Mouse (Mus musculus) thymus, adult 2 months (tissue): ENCODE data around the gene Ptges3. TPM values are rescaled to one million over a fixed set of nuclear protein-coding genes. Genes with fewer than 3 reads are reported as not detected.

ENCODE experiments used
- DNase-seq: peaks from one replicate; pipeline ENCODE4 v3.0.0; 2021
- H3K27ac ChIP-seq: fragments of 200-500 bp; 2 replicates; pipeline ENCODE4 v1.5.1; 2012; ENCODE audit warnings: low read length, control low read depth; ENCODE audit not compliant: control insufficient read depth, insufficient read depth
- H3K27me3 ChIP-seq: fragments of 200-500 bp; 2 replicates; pipeline ENCODE4 v1.6.1; 2012; ENCODE audit warnings: mild to moderate bottlenecking, low read length, moderate library complexity, mixed read lengths; ENCODE audit not compliant: control insufficient read depth, insufficient read depth
- H3K36me3 ChIP-seq: fragments of 200-500 bp; 2 replicates; pipeline ENCODE4 v1.6.1; 2012; ENCODE audit warnings: mild to moderate bottlenecking, low read length, moderate library complexity; ENCODE audit not compliant: control insufficient read depth, insufficient read depth
- H3K4me1 ChIP-seq: fragments of 200-500 bp; replicated peaks from 2 replicates; pipeline ENCODE4 v1.6.1; 2012; ENCODE audit warnings: low read length; ENCODE audit not compliant: control insufficient read depth, insufficient read depth
- H3K4me3 ChIP-seq: fragments of 200-500 bp; 2 replicates; pipeline ENCODE4 v1.5.1; 2012; ENCODE audit warnings: mild to moderate bottlenecking, low read length, control low read depth, moderate library complexity; ENCODE audit not compliant: control insufficient read depth, insufficient read depth
- CTCF ChIP-seq: fragments of 200-500 bp; IDR thresholded peaks from 2 replicates; pipeline ENCODE4 v1.5.1; 2012; ENCODE audit warnings: mild to moderate bottlenecking, control low read depth, low read length, moderate library complexity, borderline replicate concordance; ENCODE audit not compliant: control insufficient read depth, poor library complexity, insufficient read depth; ENCODE audit errors: extremely low read depth
- POLR2A ChIP-seq: fragments of 200-500 bp; IDR thresholded peaks from 2 replicates; pipeline ENCODE4 v1.6.1; 2012; ENCODE audit warnings: mild to moderate bottlenecking, low read length, control low read depth, moderate library complexity; ENCODE audit not compliant: control insufficient read depth, poor library complexity, insufficient read depth; ENCODE audit errors: extremely low read depth
- WGBS: fragments of 180-500 bp; shearing (Covaris S2); methylation state at CpG from one replicate; pipeline ENCODE4 v1.1.7; 2018; 5-methylcytosine and 5-hydroxymethylcytosine counted together
- polyA plus RNA-seq: library from polyadenylated mRNA; depleted of rRNA; stranded (reverse); fragments of >200 nt; gene quantifications from 2 replicates; pipeline ENCODE4 v1.2.3, GENCODE M21; 2012; rRNA removed

Ptges3 gene
- polyA plus RNA-seq, 1 experiment = 55.7 TPM

DNA sequence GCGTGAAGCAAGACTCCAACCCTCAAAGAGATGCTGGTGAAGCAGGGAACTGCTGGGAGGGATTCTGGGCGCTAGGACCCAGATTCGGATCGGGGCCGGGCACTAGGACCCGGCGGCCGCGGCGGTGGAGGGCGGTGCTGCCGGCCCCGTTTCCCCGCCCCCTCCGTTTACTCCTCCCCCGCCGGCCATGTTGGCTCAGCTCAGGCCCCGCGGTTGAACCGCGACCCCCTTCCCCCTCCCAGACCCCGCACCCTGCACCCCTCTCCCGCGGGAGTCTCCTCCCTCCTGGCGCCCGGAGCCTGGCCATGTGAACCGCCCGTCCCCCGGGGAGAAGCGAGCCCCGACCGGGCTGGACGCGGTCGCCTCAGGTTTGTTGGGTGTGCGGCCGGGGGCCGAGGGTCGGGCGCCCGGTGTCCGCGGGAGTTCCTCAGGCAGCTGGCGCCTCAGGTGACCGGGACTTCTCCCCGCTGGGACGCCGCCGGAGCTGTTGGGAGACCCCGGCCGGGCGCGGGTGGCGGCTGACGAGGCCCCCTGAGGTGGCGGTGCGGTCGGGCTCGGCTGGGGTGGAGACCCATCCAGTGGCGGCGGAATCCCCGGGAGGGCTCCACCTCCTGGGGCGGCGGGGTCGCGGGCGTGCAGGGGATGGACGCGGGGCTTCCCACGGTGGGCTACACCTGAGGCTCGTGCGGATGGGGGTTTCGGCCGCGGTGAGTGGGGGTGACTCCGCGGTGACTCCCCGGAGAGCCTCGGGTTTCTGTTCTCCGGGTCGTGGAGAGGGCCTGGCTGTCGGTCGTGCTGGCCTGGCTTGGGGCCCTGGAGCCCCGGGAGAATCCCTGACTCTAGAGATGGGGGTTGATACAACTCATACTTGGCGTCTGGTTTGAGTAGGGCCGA lies 38.2 kb downstream of the Ptges3 start:
- WGBS = under 1% methylated on average over 84 of the region's 86 CpGs
- peak overlapping the region; percentile 12; the same call in 1 of the 2 replicates for H3K27ac ChIP-seq
- H3K4me3 ChIP-seq = peak overlapping the region; percentile 91
- peaks cover 21% of the 10 kb centered on the region for H3K4me1 ChIP-seq
- no peaks in the 10 kb centered on the region for H3K36me3 ChIP-seq
- peak; percentile 78 for DNase-seq
- no peaks in the 10 kb centered on the region for H3K27me3 ChIP-seq
- TF ChIP-seq CTCF (no peak), POLR2A (no peak)

- DNase-seq = peak; percentile 71
- Histone ChIP-seq H3K27me3 (no peaks in the 10 kb centered on the region), H3K27ac (peak overlapping the region; percentile 12; the same call in 1 of the 2 replicates), H3K4me3 (peak overlapping the region; percentile 91), H3K4me1 (peaks cover 21% of the 10 kb centered on the region), H3K36me3 (0 out of 2 replicates have a peak, but pooled peaks cover under 1% of the 10 kb centered on the region)
- WGBS = under 1% methylated on average over 13 of the region's 13 CpGs
- TF ChIP-seq POLR2A (no peak), CTCF (no peak)
These were observed 38.8 kb downstream of the Ptges3 start for GRCm38 (mm10) chr10:128097587-128097971.

- H3K27ac ChIP-seq = no peak overlapping the region
- no peaks in the 10 kb centered on the region; the same call in 1 of the 2 replicates for H3K4me1 ChIP-seq
- 93% methylated on average over 4 of the region's 4 CpGs for WGBS
- no peak overlapping the region for H3K4me3 ChIP-seq
- no peak for DNase-seq
- H3K36me3 ChIP-seq = peaks cover 65% of the 10 kb centered on the region
- TF ChIP-seq CTCF (no peak), POLR2A (no peak)
- no peaks in the 10 kb centered on the region for H3K27me3 ChIP-seq
These were observed 51.5 kb downstream of the Ptges3 start for GRCm38 (mm10) chr10:128110103-128110761.

DNA sequence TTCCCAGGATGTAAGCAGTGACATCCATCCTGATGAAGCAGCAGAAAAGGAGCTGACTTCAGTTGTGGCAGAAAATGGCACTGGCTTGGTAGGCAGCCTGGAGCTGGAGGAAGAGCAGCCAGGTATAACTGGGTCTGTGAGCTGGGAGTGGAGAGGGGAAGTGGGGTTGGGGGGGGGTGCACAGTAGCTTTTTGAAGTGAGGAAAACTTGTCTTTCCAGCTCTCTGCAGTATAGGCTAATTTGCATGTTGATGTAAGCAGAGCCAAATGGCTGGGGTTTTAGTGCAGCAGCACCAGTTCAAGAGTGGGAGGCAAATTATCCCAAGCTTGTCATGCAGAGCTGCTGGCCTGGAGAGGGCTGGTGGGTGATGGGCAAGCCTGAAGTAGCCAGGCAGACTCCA lies 52.5 kb downstream of the Ptges3 start:
- Histone ChIP-seq H3K27ac (no peak overlapping the region), H3K4me1 (no peaks in the 10 kb centered on the region; the same call in 1 of the 2 replicates), H3K27me3 (no peaks in the 10 kb centered on the region), H3K36me3 (peaks cover 75% of the 10 kb centered on the region), H3K4me3 (no peak overlapping the region)
- TF ChIP-seq CTCF (no peak), POLR2A (no peak)
- DNase-seq = no peak

- DNase-seq = no peak
- 98% methylated on average over 7 of the region's 7 CpGs for WGBS
- no peak for TF ChIP-seq CTCF
- TF ChIP-seq POLR2A = no peak
- Histone ChIP-seq H3K27me3 (no peaks in the 10 kb centered on the region), H3K27ac (no peak overlapping the region), H3K36me3 (peaks cover 97% of the 10 kb centered on the region), H3K4me1 (no peaks in the 10 kb centered on the region), H3K4me3 (no peak overlapping the region)
These were observed 65.1 kb downstream of the Ptges3 start for GRCm38 (mm10) chr10:128123833-128124232.

DNA sequence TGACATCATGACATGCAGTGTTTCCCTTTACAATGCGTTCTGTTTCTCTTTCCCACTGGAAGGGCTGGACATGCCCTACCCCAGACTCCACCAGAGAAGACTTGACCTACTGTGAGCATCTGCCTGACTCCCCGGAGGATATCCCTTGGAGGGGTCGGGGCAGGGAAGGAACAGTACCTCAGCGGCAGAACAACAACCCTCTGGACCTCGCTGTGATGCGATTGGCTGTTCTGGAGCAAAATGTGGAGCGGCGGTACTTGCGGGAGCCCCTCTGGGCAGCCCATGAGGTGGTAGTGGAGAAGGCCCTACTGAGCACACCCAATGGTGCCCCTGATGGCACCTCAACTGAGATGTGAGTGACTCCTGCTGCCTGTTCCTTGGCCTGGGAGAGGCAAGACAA lies 66.1 kb downstream of the Ptges3 start:
- WGBS = 98% methylated on average over 9 of the region's 9 CpGs
- H3K36me3 ChIP-seq = peaks cover 94% of the 10 kb centered on the region
- DNase-seq = no peak
- no peak for TF ChIP-seq CTCF
- no peak for TF ChIP-seq POLR2A
- 0 out of 2 replicates have a peak, but pooled peaks cover 4% of the 10 kb centered on the region for H3K4me1 ChIP-seq
- H3K4me3 ChIP-seq = no peak overlapping the region
- no peak overlapping the region for H3K27ac ChIP-seq
- no peaks in the 10 kb centered on the region for H3K27me3 ChIP-seq

GRCm38 (mm10) chr10:128125951-128126350 lies 67.2 kb downstream of the Ptges3 start:
- no peaks in the 10 kb centered on the region for H3K27me3 ChIP-seq
- no peak overlapping the region for H3K4me3 ChIP-seq
- 98% methylated on average over 14 of the region's 14 CpGs for WGBS
- TF ChIP-seq CTCF (no peak), POLR2A (no peak)
- H3K27ac ChIP-seq = no peak overlapping the region
- peaks cover 89% of the 10 kb centered on the region for H3K36me3 ChIP-seq
- H3K4me1 ChIP-seq = 0 out of 2 replicates have a peak, but pooled peaks cover 4% of the 10 kb centered on the region
- no peak for DNase-seq

Other genes starting within 250 kb of the Ptges3 start
- gene Rdh19, start 209.0 kb upstream of the Ptges3 start, polyA plus RNA-seq = not detected in 2 replicates
- gene Rdh16f2, start 192.5 kb upstream of the Ptges3 start, polyA plus RNA-seq = 0.32 TPM in 1 of 2 replicates, not detected in the other
- gene Rdh7, start 170.1 kb upstream of the Ptges3 start, polyA plus RNA-seq = 0.11 and 1.7 TPM in 2 replicates
- gene Sdr9c7, start 160.4 kb upstream of the Ptges3 start, polyA plus RNA-seq = 0.52 and 1.3 TPM in 2 replicates
- gene Hsd17b6, start 51.3 kb upstream of the Ptges3 start, polyA plus RNA-seq = 1.2 and 1.6 TPM in 2 replicates
- 20.8 and 21.1 TPM in 2 replicates for gene Prim1, start 43.8 kb upstream of the Ptges3 start, polyA plus RNA-seq
- 204 and 209 TPM in 2 replicates for gene Naca, start 23.4 kb upstream of the Ptges3 start, polyA plus RNA-seq
- 3,947 and 4,074 TPM in 2 replicates for gene Atp5b, start 24.3 kb downstream of the Ptges3 start, polyA plus RNA-seq
- 126 and 131 TPM in 2 replicates for gene Baz2a, start 32.6 kb downstream of the Ptges3 start, polyA plus RNA-seq
- 65.3 and 76.2 TPM in 2 replicates for gene Rbms2, start 121.3 kb downstream of the Ptges3 start, polyA plus RNA-seq
- 1.2 and 6.6 TPM in 2 replicates for gene Gls2, start 135.5 kb downstream of the Ptges3 start, polyA plus RNA-seq
- gene Spryd4, start 152.9 kb downstream of the Ptges3 start, polyA plus RNA-seq = 9.8 and 10.9 TPM in 2 replicates
- 0.19 and 0.24 TPM in 2 replicates for gene Mip, start 166.9 kb downstream of the Ptges3 start, polyA plus RNA-seq
- 21.3 and 29.3 TPM in 2 replicates for gene Timeless, start 173.1 kb downstream of the Ptges3 start, polyA plus RNA-seq
- 0.39 and 0.96 TPM in 2 replicates for gene Apon, start 195.1 kb downstream of the Ptges3 start, polyA plus RNA-seq
- 0.38 and 4.1 TPM in 2 replicates for gene Apof, start 209.7 kb downstream of the Ptges3 start, polyA plus RNA-seq
- gene Stat2, start 211.6 kb downstream of the Ptges3 start, polyA plus RNA-seq = 54.9 and 62.0 TPM in 2 replicates
- 2.0 and 2.5 TPM in 2 replicates for gene Il23a, start 239.8 kb downstream of the Ptges3 start, polyA plus RNA-seq
- 67.5 and 68.4 TPM in 2 replicates for gene Pan2, start 244.4 kb downstream of the Ptges3 start, polyA plus RNA-seq